Mouse (Mus musculus) small intestine, adult 2 months (tissue): ENCODE measurements at regions not wholly inside any gene's neighbourhood (a gene's known extent, or its start where the extent isn't known, plus 50 kb on each side); places are given as distances from the start of the nearest gene placed in this dataset.

Experiments
- CTCF ChIP-seq: fragments of 200-500 bp; IDR thresholded peaks from 2 replicates; pipeline ENCODE4 v1.5.1; 2012; ENCODE audit warnings: low read depth, mild to moderate bottlenecking, control low read depth, inconsistent platforms, low read length, moderate library complexity, mixed read lengths; ENCODE audit not compliant: insufficient replicate concordance, insufficient read length; ENCODE audit errors: extremely low read depth
- POLR2A ChIP-seq: fragments of 200-500 bp; IDR thresholded peaks from 2 replicates; pipeline ENCODE4 v1.6.1; 2012; ENCODE audit warnings: low read depth, mild to moderate bottlenecking, control low read depth, inconsistent platforms, low read length, moderate library complexity

GRCm38 (mm10) chr16:29734324-29734723 lies 155.2 kb downstream of the Opa1 start:
- TF ChIP-seq CTCF (peak; percentile 59; the same call in 1 of the 2 replicates), POLR2A (no peak)
